Mouse (Mus musculus) liver, embryonic 16.5 days (tissue): Measurements from ENCODE around the gene Kcnk18. TPM values are rescaled to one million over a fixed set of nuclear protein-coding genes. Genes with fewer than 3 reads are reported as not detected.

Source experiments
- polyA plus RNA-seq: library from polyadenylated mRNA; unstranded; fragments of >200 nt; fragmentation: Nextera tagmentation; extraction: Ambion mirVana; gene quantifications from 2 replicates; pipeline ENCODE4 v1.2.1, GENCODE M21; 2015

Gene Kcnk18
- polyA plus RNA-seq, 1 experiment from 2014 or later: not detected

Other genes with a start within 250 kb of the Kcnk18 start
- gene Shtn1, start 143.1 kb upstream of the Kcnk18 start, polyA plus RNA-seq: 0.81 and 0.91 TPM in 2 replicates
- gene Vax1, start 49.2 kb upstream of the Kcnk18 start, polyA plus RNA-seq: not detected in 2 replicates
- 2.9 and 3.3 TPM in 2 replicates for gene Slc18a2, start 41.7 kb downstream of the Kcnk18 start, polyA plus RNA-seq
- gene Rps12-ps3, start 103.1 kb downstream of the Kcnk18 start, polyA plus RNA-seq: 14.1 and 14.7 TPM in 2 replicates
- 3.1 and 3.3 TPM in 2 replicates for gene Pdzd8, start 126.6 kb downstream of the Kcnk18 start, polyA plus RNA-seq
- gene Emx2, start 239.2 kb downstream of the Kcnk18 start, polyA plus RNA-seq: not detected in 2 replicates